Mouse (Mus musculus): ENCODE measurements around the gene Tgm2.

GRCm38 (mm10) chr2:158120868-158121267 lies 25.4 kb downstream of the Tgm2 start:
- TF ChIP-seq HCFC1 (IDR thresholded peaks at IDR 0.05; ENCODE audit: borderline replicate concordance, insufficient read depth, low read length): no peak
- no peak for TF ChIP-seq ZC3H11A (IDR thresholded peaks at IDR 0.05; ENCODE audit: borderline replicate concordance, low read depth, low read length)
- no peak for TF ChIP-seq ZNF384 (IDR thresholded peaks at IDR 0.05; ENCODE audit: low read depth, low read length)
